Mouse (Mus musculus): ENCODE measurements around the gene Abhd14b. TPM values are rescaled to one million over a fixed set of nuclear protein-coding genes. Genes with fewer than 3 reads are reported as not detected.

The Abhd14b gene
- total and polyA plus RNA-seq, 2 experiments from 2014 or later, result 16.8 to 20.6 TPM

DNA sequence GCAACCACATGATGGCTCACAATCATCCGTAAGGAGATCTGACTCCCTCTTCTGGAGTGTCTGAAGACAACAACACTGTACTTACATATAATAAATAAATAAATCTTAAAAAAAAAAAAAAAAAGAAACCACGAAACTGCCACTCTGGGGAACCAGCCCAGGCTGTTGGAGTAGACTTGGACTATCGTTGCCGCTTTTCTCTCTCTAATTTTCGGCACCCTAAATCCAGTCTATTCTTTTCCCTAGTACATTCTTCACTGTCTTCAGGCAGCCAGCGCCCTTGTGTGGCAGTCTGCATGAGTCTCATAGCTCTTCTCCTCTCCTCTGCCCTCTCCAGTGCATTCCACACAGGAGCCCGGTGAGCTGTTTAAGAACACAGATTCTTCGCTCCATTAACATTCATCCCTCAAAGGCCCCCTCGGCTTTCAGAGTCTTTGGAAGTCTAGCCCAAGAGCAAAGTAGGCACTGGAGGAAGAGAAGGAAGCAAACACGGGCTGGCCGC, 18.5 kb upstream of the Abhd14b start:
- Histone ChIP-seq H3K27me3 (ENCODE audit: insufficient read depth, low read length) (no peaks in the 10 kb centered on the region), H3K4me1 (ENCODE audit: insufficient read depth, low read length) (peaks cover 7% of the 10 kb centered on the region; the same call in 1 of the 2 replicates), H3K27ac (peak overlapping the region; percentile 96), H3K36me3 (ENCODE audit: insufficient read depth, low read length) (peaks cover 13% of the 10 kb centered on the region), H3K9me3 (ENCODE audit: low read length) (no peaks in the 10 kb centered on the region), H3K4me2 (ENCODE audit: low read depth, low read length) (peak overlapping the region; percentile 64), H3K9ac (replicated peaks; ENCODE audit: low read length) (peak overlapping the region; percentile 87), H3K4me3 (ENCODE audit: low read length) (peak overlapping the region; percentile 78)
- DNase-seq (ENCODE audit: low spot score) (peak; percentile 39), ATAC-seq (peak; percentile 69)
- TF ChIP-seq CTCF (IDR thresholded peaks at IDR 0.05; ENCODE audit: low read depth), result peak; percentile 29; the same call in 1 of the 2 replicates
- 7% methylated on average over 11 of the region's 11 CpGs for WGBS

DNA sequence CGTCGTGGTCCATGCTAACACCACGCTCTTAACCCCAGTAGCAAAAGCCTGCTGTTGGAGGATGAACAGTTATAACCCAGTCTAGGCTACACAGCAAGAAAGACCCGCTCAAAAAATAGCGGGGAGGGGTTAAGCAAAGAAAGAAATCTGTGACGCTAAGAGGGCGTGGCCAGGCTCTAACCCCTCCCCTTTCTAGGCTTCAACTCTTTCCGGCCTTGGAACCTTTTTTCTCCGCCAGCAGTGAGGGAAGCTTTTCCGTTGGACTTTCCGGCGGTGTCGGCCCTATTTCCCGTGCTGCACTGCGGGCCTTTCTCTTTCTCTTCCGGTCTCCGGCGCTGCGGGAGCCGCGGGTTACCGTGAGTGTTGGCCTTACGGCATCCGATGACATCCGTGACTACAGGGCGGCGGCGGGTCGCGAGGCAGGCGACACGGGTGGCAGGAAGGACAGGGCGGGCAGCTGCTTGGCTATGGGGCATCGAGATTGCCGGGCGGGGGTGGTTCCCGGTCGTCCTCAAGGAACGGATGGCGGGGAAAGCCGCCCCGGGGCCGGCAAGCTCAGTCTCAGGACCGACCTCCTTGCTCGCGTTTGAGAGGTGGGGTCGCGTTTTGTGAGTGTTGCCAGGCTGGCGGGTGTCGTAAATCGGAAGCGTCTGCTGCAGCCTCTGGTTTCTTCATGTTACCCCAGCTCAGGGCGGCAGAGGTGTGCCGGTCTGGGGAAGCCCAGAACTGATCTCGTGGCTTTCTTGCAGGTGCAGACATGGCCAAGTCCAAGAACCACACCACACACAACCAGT, 17.8 kb upstream of the Abhd14b start, which contains the start of gene Rpl29:
TSS of gene Rpl29 (plus strand) at position 234 of the 794 bp plus-strand sequence.
- Histone ChIP-seq H3K4me1 (ENCODE audit: insufficient read depth, low read length) (peaks cover 7% of the 10 kb centered on the region; the same call in 1 of the 2 replicates), H3K9ac (replicated peaks; ENCODE audit: low read length) (peak within 1 kb of the TSS; percentile 87), H3K27ac (peak within 1 kb of the TSS; percentile 96), H3K9me3 (ENCODE audit: low read length) (no peaks in the 10 kb centered on the region), H3K27me3 (ENCODE audit: insufficient read depth, low read length) (no peaks in the 10 kb centered on the region), H3K4me2 (ENCODE audit: low read depth, low read length) (peak within 1 kb of the TSS; percentile 92), H3K4me3 (ENCODE audit: low read length) (peak within 1 kb of the TSS; percentile 78), H3K36me3 (ENCODE audit: insufficient read depth, low read length) (peaks cover 13% of the 10 kb centered on the region)
- peak; percentile 97 for DNase-seq (ENCODE audit: low spot score)
- no peak for TF ChIP-seq CTCF (IDR thresholded peaks at IDR 0.05; ENCODE audit: low read depth)
- 1% methylated on average over 55 of the region's 55 CpGs for WGBS
- peak; percentile 92 for ATAC-seq

DNA sequence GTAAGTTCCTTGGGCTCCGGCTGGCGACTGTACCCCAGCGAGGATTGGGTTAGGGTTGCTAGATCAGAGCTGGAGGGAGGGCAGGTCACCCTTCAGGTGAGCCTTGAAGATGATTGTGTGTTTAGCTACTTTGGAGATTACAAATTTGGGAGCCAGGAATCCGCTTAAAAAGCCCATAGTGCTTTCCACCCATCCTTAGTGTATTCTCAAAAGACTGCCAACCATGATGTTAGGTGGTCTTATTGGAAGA, 17.3 kb upstream of the Abhd14b start:
- DNase-seq (ENCODE audit: low spot score), result no peak
- H3K27me3 ChIP-seq (ENCODE audit: insufficient read depth, low read length), result no peaks in the 10 kb centered on the region
- ATAC-seq, result no peak
- no peaks in the 10 kb centered on the region for H3K9me3 ChIP-seq (ENCODE audit: low read length)
- TF ChIP-seq CTCF (IDR thresholded peaks at IDR 0.05; ENCODE audit: low read depth), result no peak
- peaks cover 13% of the 10 kb centered on the region for H3K36me3 ChIP-seq (ENCODE audit: insufficient read depth, low read length)
- peak overlapping the region; percentile 96 for H3K27ac ChIP-seq
- H3K9ac ChIP-seq (replicated peaks; ENCODE audit: low read length), result peak overlapping the region; percentile 87
- peak overlapping the region; percentile 78 for H3K4me3 ChIP-seq (ENCODE audit: low read length)
- H3K4me2 ChIP-seq (ENCODE audit: low read depth, low read length), result peak overlapping the region; percentile 92
- H3K4me1 ChIP-seq (ENCODE audit: insufficient read depth, low read length), result peaks cover 7% of the 10 kb centered on the region; the same call in 1 of the 2 replicates
- 2% methylated on average over 4 of the region's 4 CpGs for WGBS

DNA sequence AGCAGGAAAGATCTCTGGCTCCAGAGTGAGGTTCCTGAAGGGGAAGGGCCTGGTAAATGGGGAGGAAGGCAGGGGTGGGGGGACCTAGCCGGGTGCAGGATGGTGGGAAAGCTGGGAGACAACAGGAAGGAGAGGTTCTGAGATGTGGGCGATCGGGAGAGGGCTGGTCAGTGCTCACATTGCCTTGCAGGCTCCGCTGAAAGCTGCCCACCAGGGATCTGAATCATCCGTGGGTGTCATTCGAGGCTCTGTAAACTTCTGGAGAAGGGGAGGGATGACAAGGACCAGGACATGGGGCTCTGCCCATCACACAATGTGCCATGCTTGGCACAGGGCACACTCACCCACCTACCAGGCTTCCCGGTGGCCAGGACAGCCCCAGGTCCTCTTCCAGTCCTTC, 13.9 kb upstream of the Abhd14b start:
- DNase-seq (ENCODE audit: low spot score), result no peak
- Histone ChIP-seq H3K36me3 (ENCODE audit: insufficient read depth, low read length) (peaks cover 13% of the 10 kb centered on the region), H3K9ac (replicated peaks; ENCODE audit: low read length) (no peak overlapping the region), H3K4me3 (ENCODE audit: low read length) (no peak overlapping the region), H3K27ac (no peak overlapping the region), H3K4me1 (ENCODE audit: insufficient read depth, low read length) (peaks cover 11% of the 10 kb centered on the region), H3K4me2 (ENCODE audit: low read depth, low read length) (no peak overlapping the region), H3K27me3 (ENCODE audit: insufficient read depth, low read length) (no peaks in the 10 kb centered on the region), H3K9me3 (ENCODE audit: low read length) (no peaks in the 10 kb centered on the region)
- 72% methylated on average over 7 of the region's 7 CpGs for WGBS
- no peak for TF ChIP-seq CTCF (IDR thresholded peaks at IDR 0.05; ENCODE audit: low read depth)
- no peak for ATAC-seq

DNA sequence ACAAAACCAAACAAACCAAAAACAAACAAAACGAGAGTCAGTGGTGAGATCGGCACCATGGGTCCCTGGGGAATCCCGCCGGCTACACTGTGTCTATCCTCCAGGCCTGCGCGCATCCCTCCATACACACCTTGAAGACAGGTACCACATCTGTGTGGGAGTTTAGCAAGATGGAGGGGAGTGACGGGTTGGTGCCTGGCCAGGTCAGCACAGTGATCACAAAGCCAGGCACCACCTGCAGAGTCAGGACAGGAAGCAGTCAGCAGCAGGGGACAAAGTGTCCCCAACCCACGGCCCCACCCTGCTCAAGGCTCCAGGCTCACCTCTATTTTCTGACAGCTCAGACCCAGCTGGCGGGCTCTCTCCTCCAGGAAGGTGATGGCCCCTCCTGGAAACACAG, 10.7 kb upstream of the Abhd14b start:
- no peak overlapping the region for H3K27ac ChIP-seq
- no peak for ATAC-seq
- H3K27me3 ChIP-seq (ENCODE audit: insufficient read depth, low read length), result no peaks in the 10 kb centered on the region
- 82% methylated on average over 9 of the region's 9 CpGs for WGBS
- H3K4me2 ChIP-seq (ENCODE audit: low read depth, low read length), result no peak overlapping the region
- peaks cover 10% of the 10 kb centered on the region for H3K36me3 ChIP-seq (ENCODE audit: insufficient read depth, low read length)
- H3K4me1 ChIP-seq (ENCODE audit: insufficient read depth, low read length), result peaks cover 9% of the 10 kb centered on the region
- TF ChIP-seq CTCF (IDR thresholded peaks at IDR 0.05; ENCODE audit: low read depth), result no peak
- no peaks in the 10 kb centered on the region for H3K9me3 ChIP-seq (ENCODE audit: low read length)
- no peak overlapping the region for H3K4me3 ChIP-seq (ENCODE audit: low read length)
- DNase-seq (ENCODE audit: low spot score), result no peak
- no peak overlapping the region for H3K9ac ChIP-seq (replicated peaks; ENCODE audit: low read length)

DNA sequence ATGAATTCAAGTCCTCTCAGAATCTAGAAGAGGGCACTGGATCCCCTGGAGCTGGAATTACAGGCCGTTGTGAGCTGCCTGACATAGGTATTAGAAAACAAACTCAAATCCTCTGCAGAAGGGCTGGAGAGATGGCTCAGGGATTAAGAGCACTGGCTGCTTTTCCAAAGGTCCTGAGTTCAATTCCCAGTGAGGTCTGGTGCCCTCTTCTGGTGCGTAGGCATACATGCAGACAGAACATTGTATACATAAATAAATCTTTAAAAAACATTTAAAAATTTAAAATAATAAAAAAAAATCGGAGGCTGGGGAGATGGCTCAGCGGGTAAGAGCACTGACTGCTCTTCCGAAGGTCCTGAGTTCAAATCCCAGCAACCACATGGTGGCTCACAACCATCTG, 4.6 kb upstream of the Abhd14b start:
- ATAC-seq (no peak), DNase-seq (ENCODE audit: low spot score) (no peak)
- Histone ChIP-seq H3K36me3 (ENCODE audit: insufficient read depth, low read length) (no peaks in the 10 kb centered on the region; the same call in 1 of the 2 replicates), H3K27me3 (ENCODE audit: insufficient read depth, low read length) (no peaks in the 10 kb centered on the region), H3K4me3 (ENCODE audit: low read length) (no peak overlapping the region), H3K9me3 (ENCODE audit: low read length) (no peaks in the 10 kb centered on the region), H3K9ac (replicated peaks; ENCODE audit: low read length) (no peak overlapping the region), H3K27ac (no peak overlapping the region), H3K4me2 (ENCODE audit: low read depth, low read length) (no peak overlapping the region), H3K4me1 (ENCODE audit: insufficient read depth, low read length) (peaks cover 10% of the 10 kb centered on the region)
- WGBS, result 85% methylated on average over 5 of the region's 5 CpGs
- TF ChIP-seq CTCF (IDR thresholded peaks at IDR 0.05; ENCODE audit: low read depth), result peak; percentile 20; the same call in 1 of the 2 replicates

DNA sequence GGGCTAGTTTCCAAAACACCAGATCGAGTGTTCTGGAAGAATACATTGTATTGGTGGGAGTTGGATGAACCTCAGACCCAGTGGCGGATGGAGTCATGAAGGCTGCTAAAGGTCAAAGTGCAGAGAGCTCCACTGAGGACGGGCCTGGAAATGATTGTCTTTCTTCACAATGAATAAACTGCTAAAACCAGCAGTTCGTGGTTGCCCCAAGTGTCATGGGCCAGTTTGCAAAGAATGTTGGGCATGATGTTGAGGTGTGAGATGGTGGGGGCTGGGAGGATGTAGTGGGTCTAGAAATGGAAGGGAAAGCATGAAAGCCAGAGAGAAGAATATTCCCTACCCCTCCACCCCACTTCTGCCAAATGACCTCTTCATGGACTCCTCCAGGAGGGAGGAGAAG, 2.4 kb upstream of the Abhd14b start:
- ATAC-seq, result no peak
- Histone ChIP-seq H3K4me1 (ENCODE audit: insufficient read depth, low read length) (peaks cover 11% of the 10 kb centered on the region), H3K27ac (no peak overlapping the region), H3K27me3 (ENCODE audit: insufficient read depth, low read length) (no peaks in the 10 kb centered on the region), H3K4me2 (ENCODE audit: low read depth, low read length) (no peak overlapping the region), H3K9ac (replicated peaks; ENCODE audit: low read length) (no peak overlapping the region), H3K4me3 (ENCODE audit: low read length) (no peak overlapping the region), H3K9me3 (ENCODE audit: low read length) (no peaks in the 10 kb centered on the region), H3K36me3 (ENCODE audit: insufficient read depth, low read length) (no peaks in the 10 kb centered on the region; the same call in 1 of the 2 replicates)
- 65% methylated on average over 4 of the region's 4 CpGs for WGBS
- no peak for DNase-seq (ENCODE audit: low spot score)
- TF ChIP-seq CTCF (IDR thresholded peaks at IDR 0.05; ENCODE audit: low read depth), result no peak
